Mouse (Mus musculus): ENCODE measurements around the gene Scg2. TPM values are rescaled to one million over a fixed set of nuclear protein-coding genes. Genes with fewer than 3 reads are reported as not detected.

Scg2 gene
- polyA plus RNA-seq, 1 experiment: 0.11 TPM

GRCm38 (mm10) chr1:79429058-79429457 is 10.9 kb downstream of the Scg2 start:
- TF ChIP-seq CTCF (IDR thresholded peaks at IDR 0.05; ENCODE audit: borderline replicate concordance, control insufficient read depth, extremely low read depth, insufficient read depth, low read length, poor library complexity): no peak
- no peaks in the 10 kb centered on the region for H3K27me3 ChIP-seq (ENCODE audit: control insufficient read depth, insufficient read depth, low read length)
- no peak overlapping the region for H3K27ac ChIP-seq (ENCODE audit: control insufficient read depth, insufficient read depth, low read length)
- H3K4me3 ChIP-seq (ENCODE audit: control insufficient read depth, insufficient read depth, low read length): no peak overlapping the region
- DNase-seq: no peak
- no peaks in the 10 kb centered on the region for H3K4me1 ChIP-seq (replicated peaks; ENCODE audit: control insufficient read depth, insufficient read depth, low read length)
- no peaks in the 10 kb centered on the region for H3K36me3 ChIP-seq (ENCODE audit: control insufficient read depth, insufficient read depth, low read length)
- 66% methylated on average over 5 of the region's 5 CpGs for WGBS

- no peak for DNase-seq
- Histone ChIP-seq H3K27me3 (ENCODE audit: control insufficient read depth, insufficient read depth, low read length) (no peaks in the 10 kb centered on the region), H3K27ac (ENCODE audit: control insufficient read depth, insufficient read depth, low read length) (no peak overlapping the region), H3K4me1 (replicated peaks; ENCODE audit: control insufficient read depth, insufficient read depth, low read length) (no peaks in the 10 kb centered on the region), H3K4me3 (ENCODE audit: control insufficient read depth, insufficient read depth, low read length) (no peak overlapping the region), H3K36me3 (ENCODE audit: control insufficient read depth, insufficient read depth, low read length) (no peaks in the 10 kb centered on the region)
- TF ChIP-seq CTCF (IDR thresholded peaks at IDR 0.05; ENCODE audit: borderline replicate concordance, control insufficient read depth, extremely low read depth, insufficient read depth, low read length, poor library complexity) (no peak), POLR2A (IDR thresholded peaks at IDR 0.05; ENCODE audit: control insufficient read depth, extremely low read depth, insufficient read depth, low read length, poor library complexity) (no peak)
These were observed 24.4 kb downstream of the Scg2 start for GRCm38 (mm10) chr1:79415496-79415895.

GRCm38 (mm10) chr1:79406337-79406942 is 33.5 kb downstream of the Scg2 start:
- 91% methylated on average over 7 of the region's 7 CpGs for WGBS
- Histone ChIP-seq H3K27ac (ENCODE audit: control insufficient read depth, insufficient read depth, low read length) (no peak overlapping the region), H3K36me3 (ENCODE audit: control insufficient read depth, insufficient read depth, low read length) (no peaks in the 10 kb centered on the region), H3K4me1 (replicated peaks; ENCODE audit: control insufficient read depth, insufficient read depth, low read length) (no peaks in the 10 kb centered on the region), H3K4me3 (ENCODE audit: control insufficient read depth, insufficient read depth, low read length) (no peak overlapping the region), H3K27me3 (ENCODE audit: control insufficient read depth, insufficient read depth, low read length) (no peaks in the 10 kb centered on the region)
- DNase-seq: no peak
- TF ChIP-seq CTCF (IDR thresholded peaks at IDR 0.05; ENCODE audit: borderline replicate concordance, control insufficient read depth, extremely low read depth, insufficient read depth, low read length, poor library complexity) (no peak), POLR2A (IDR thresholded peaks at IDR 0.05; ENCODE audit: control insufficient read depth, extremely low read depth, insufficient read depth, low read length, poor library complexity) (no peak)

- Histone ChIP-seq H3K27me3 (ENCODE audit: control insufficient read depth, insufficient read depth, low read length) (no peaks in the 10 kb centered on the region), H3K4me3 (ENCODE audit: control insufficient read depth, insufficient read depth, low read length) (no peak overlapping the region), H3K27ac (ENCODE audit: control insufficient read depth, insufficient read depth, low read length) (no peak overlapping the region), H3K4me1 (replicated peaks; ENCODE audit: control insufficient read depth, insufficient read depth, low read length) (no peaks in the 10 kb centered on the region), H3K36me3 (ENCODE audit: control insufficient read depth, insufficient read depth, low read length) (no peaks in the 10 kb centered on the region)
- no peak for TF ChIP-seq POLR2A (IDR thresholded peaks at IDR 0.05; ENCODE audit: control insufficient read depth, extremely low read depth, insufficient read depth, low read length, poor library complexity)
- TF ChIP-seq CTCF (IDR thresholded peaks at IDR 0.05; ENCODE audit: borderline replicate concordance, control insufficient read depth, extremely low read depth, insufficient read depth, low read length, poor library complexity): no peak
- WGBS: 78% methylated on average over 10 of the region's 10 CpGs
- DNase-seq: no peak
These were observed 38.6 kb downstream of the Scg2 start for GRCm38 (mm10) chr1:79401090-79402012.

- WGBS: 87% methylated on average over 5 of the region's 5 CpGs
These were observed 39.6 kb downstream of the Scg2 start for GRCm38 (mm10) chr1:79400284-79400683.

More at GRCm38 (mm10) chr1:79400284-79400683, 39.6 kb downstream of the Scg2 start:
- no peaks in the 10 kb centered on the region for H3K27me3 ChIP-seq (ENCODE audit: control insufficient read depth, insufficient read depth, low read length)
- H3K4me3 ChIP-seq (ENCODE audit: control insufficient read depth, insufficient read depth, low read length): no peak overlapping the region
- H3K27ac ChIP-seq (ENCODE audit: control insufficient read depth, insufficient read depth, low read length): no peak overlapping the region
- DNase-seq: no peak
- no peaks in the 10 kb centered on the region for H3K36me3 ChIP-seq (ENCODE audit: control insufficient read depth, insufficient read depth, low read length)
- no peaks in the 10 kb centered on the region for H3K4me1 ChIP-seq (replicated peaks; ENCODE audit: control insufficient read depth, insufficient read depth, low read length)
- TF ChIP-seq CTCF (IDR thresholded peaks at IDR 0.05; ENCODE audit: borderline replicate concordance, control insufficient read depth, extremely low read depth, insufficient read depth, low read length, poor library complexity): no peak
- no peak for TF ChIP-seq POLR2A (IDR thresholded peaks at IDR 0.05; ENCODE audit: control insufficient read depth, extremely low read depth, insufficient read depth, low read length, poor library complexity)

Other genes starting within 250 kb of the Scg2 start
- 60.5 and 60.7 TPM in 2 replicates for gene Ap1s3, start 231.9 kb upstream of the Scg2 start, polyA plus RNA-seq (2012; rRNA removed)

Data from thymus, adult 2 months (tissue).